Mouse (Mus musculus) kidney, embryonic 16.5 days (tissue): ENCODE results near the gene Olfr678. TPM values are rescaled to one million over a fixed set of nuclear protein-coding genes. Genes with fewer than 3 reads are reported as not detected.
"Not testable (repeated sequence)": the region's sequence is repeated elsewhere in the genome, so short reads cannot be mapped to it uniquely, and the experiment has no call there.

Source experiments
- ATAC-seq: fragments of 200-750 bp; cut with Nextera tagmentation; 2 replicates; pipeline ENCODE4 v1.8.0; 2017; ENCODE audit warnings: moderate TSS enrichment; ENCODE audit not compliant: low FRiP score, low TSS enrichment
- H3K27ac ChIP-seq: fragments of 300-500 bp; sonication (generic); 2 replicates; pipeline ENCODE4 v1.5.1; 2014; ENCODE audit warnings: low read length
- H3K27me3 ChIP-seq: fragments of 300-500 bp; sonication (generic); 2 replicates; pipeline ENCODE4 v1.6.1; 2014; ENCODE audit warnings: low read length, control low read depth, mixed read lengths; ENCODE audit not compliant: insufficient read depth
- H3K36me3 ChIP-seq: fragments of 300-500 bp; sonication (generic); 2 replicates; pipeline ENCODE4 v1.6.1; 2014; ENCODE audit warnings: low read length, control low read depth, mixed read lengths; ENCODE audit not compliant: insufficient read depth
- H3K4me1 ChIP-seq: fragments of 300-500 bp; sonication (generic); 2 replicates; pipeline ENCODE4 v1.6.1; 2014; ENCODE audit warnings: low read length, control low read depth, mixed read lengths; ENCODE audit not compliant: insufficient read depth
- H3K4me2 ChIP-seq: fragments of 300-500 bp; sonication (generic); replicated peaks from 2 replicates; pipeline ENCODE4 v1.6.1; 2014; ENCODE audit warnings: low read depth, low read length
- H3K4me3 ChIP-seq: fragments of 300-500 bp; sonication (generic); 2 replicates; pipeline ENCODE4 v1.5.1; 2014; ENCODE audit warnings: mild to moderate bottlenecking, low read length
- H3K9ac ChIP-seq: fragments of 300-500 bp; sonication (generic); replicated peaks from 2 replicates; pipeline ENCODE4 v1.6.1; 2014; ENCODE audit warnings: low read length
- H3K9me3 ChIP-seq: fragments of 300-500 bp; sonication (generic); 2 replicates; pipeline ENCODE4 v1.6.1; 2016; ENCODE audit warnings: low read length, control low read depth
- WGBS: fragments of 180-500 bp; shearing (Covaris S2); extraction: QIAGEN DNeasy Blood & Tissue Kit; methylation state at CpG from one replicate; pipeline ENCODE4 v1.1.7; 2014; 5-methylcytosine and 5-hydroxymethylcytosine counted together
- polyA plus RNA-seq: library from polyadenylated mRNA; unstranded; fragments of >200 nt; fragmentation: Nextera tagmentation; extraction: Ambion mirVana; gene quantifications from 2 replicates; pipeline ENCODE4 v1.2.1, GENCODE M21; 2015

The Olfr678 gene
- not detected in 2 replicates for polyA plus RNA-seq

DNA sequence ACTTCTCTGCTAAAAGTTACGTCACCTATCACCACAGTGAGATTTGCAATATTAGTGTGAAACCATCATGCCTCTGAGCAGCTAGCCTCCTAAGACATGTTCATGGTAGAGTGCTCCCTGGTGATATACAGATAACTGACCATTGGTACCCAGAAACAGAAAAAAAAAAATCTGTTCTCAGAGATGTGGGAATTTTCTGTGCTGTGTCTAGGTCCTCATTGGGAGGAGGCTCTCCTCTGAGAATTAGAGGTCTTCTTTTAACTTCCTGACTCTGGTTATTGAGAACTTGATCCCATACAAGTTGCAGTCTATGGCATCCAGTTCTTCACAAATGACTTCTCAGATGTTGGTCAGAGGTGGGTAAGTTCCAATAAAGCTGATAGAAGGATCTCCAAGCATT is at the start of gene Olfr678:
Olfr678 (plus strand) TSS at position 301 of the 400 bp plus-strand sequence.
- no peaks in the 10 kb centered on the region for H3K4me1 ChIP-seq
- no peaks in the 10 kb centered on the region for H3K36me3 ChIP-seq
- no peak within 1 kb of the TSS for H3K27ac ChIP-seq
- no peaks in the 10 kb centered on the region for H3K9me3 ChIP-seq
- no peak within 1 kb of the TSS for H3K4me3 ChIP-seq
- H3K9ac ChIP-seq, result no peak within 1 kb of the TSS
- no peaks in the 10 kb centered on the region for H3K27me3 ChIP-seq
- ATAC-seq, result no peak
- H3K4me2 ChIP-seq, result no peak within 1 kb of the TSS
- 82% methylated on average over 1 of the region's 1 CpGs for WGBS

DNA sequence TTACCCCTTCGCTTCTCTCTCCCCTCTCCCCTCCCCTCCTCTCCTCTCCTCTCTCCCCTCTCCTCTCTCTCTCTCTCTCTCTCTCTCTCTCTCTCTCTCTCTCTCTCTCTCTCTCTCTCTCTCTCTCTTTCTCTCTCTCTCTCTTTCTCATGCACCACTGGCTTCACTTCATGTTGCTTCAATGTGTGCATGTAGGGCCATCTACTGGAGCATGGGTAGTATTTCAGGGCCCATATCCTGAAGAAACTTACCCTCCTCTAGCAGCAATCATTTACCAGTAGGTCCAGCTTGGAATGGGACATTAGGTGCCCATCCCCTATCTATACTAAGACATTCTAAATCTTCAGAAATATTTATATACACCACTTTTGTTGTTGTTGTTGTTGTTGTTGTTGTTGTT is 41.7 kb upstream of the Olfr678 start:
- no peak overlapping the region for H3K9ac ChIP-seq
- no peak overlapping the region for H3K4me2 ChIP-seq
- no peak overlapping the region for H3K27ac ChIP-seq
- no peak for ATAC-seq
- no peaks in the 10 kb centered on the region for H3K27me3 ChIP-seq
- WGBS, result 86% methylated on average over 1 of the region's 1 CpGs
- no peak overlapping the region for H3K4me3 ChIP-seq
- no peaks in the 10 kb centered on the region for H3K4me1 ChIP-seq
- H3K9me3 ChIP-seq, result no peaks in the 10 kb centered on the region
- no peaks in the 10 kb centered on the region for H3K36me3 ChIP-seq

DNA sequence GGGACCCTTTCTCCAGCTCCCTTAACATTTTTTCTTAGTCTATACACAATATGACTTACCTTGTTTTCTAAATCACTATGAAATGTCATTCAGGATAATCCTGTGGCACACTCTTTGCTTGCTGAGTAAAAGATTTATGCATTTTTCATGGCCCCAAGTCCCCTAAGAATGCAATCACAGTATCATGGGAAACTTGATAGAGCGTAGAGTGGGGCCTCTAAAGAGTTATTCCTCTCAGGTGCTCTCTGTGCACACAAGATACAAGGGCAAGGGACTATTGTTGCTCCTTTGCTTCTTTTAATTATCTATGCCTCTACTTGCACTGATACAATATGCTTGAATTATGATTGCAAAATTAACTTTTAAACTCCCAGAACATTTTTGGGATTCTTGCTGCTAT is 35.9 kb upstream of the Olfr678 start, which contains the start of gene Olfr675:
Olfr675 (minus strand) TSS at position 101 of the 400 bp plus-strand sequence.
- H3K4me3 ChIP-seq, result no peak within 1 kb of the TSS
- H3K9ac ChIP-seq, result no peak within 1 kb of the TSS
- no peak within 1 kb of the TSS for H3K27ac ChIP-seq
- no peak for ATAC-seq
- no peaks in the 10 kb centered on the region for H3K9me3 ChIP-seq
- no peaks in the 10 kb centered on the region for H3K4me1 ChIP-seq
- no peaks in the 10 kb centered on the region for H3K36me3 ChIP-seq
- 71% methylated on average over 1 of the region's 1 CpGs for WGBS
- no peak within 1 kb of the TSS for H3K4me2 ChIP-seq
- no peaks in the 10 kb centered on the region for H3K27me3 ChIP-seq

DNA sequence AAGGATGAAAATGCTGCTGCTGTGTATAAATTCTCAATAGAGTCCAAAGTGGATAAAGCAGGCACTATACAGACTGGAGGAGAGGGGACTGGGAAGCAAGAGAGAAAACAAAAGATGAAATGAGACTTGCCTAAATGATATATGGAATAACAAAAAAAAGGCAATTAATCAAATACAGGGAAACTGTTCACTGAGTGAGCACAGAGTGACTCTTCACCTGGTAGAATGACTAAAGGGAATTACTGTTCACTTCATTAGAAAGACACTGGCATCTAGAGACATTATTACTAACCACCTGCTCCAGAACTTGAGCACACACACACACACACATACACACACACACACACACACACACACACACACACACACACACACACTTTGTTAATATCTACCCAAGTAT is 31.9 kb upstream of the Olfr678 start, which contains the start of gene Olfr676:
Olfr676 (plus strand) TSS at position 301 of the 400 bp plus-strand sequence.
- H3K4me3 ChIP-seq, result no peak within 1 kb of the TSS
- H3K9me3 ChIP-seq, result no peaks in the 10 kb centered on the region
- H3K27me3 ChIP-seq, result no peaks in the 10 kb centered on the region
- no peak for ATAC-seq
- no peaks in the 10 kb centered on the region for H3K36me3 ChIP-seq
- H3K9ac ChIP-seq, result no peak within 1 kb of the TSS
- H3K4me2 ChIP-seq, result no peak within 1 kb of the TSS
- no peak within 1 kb of the TSS for H3K27ac ChIP-seq
- H3K4me1 ChIP-seq, result no peaks in the 10 kb centered on the region

DNA sequence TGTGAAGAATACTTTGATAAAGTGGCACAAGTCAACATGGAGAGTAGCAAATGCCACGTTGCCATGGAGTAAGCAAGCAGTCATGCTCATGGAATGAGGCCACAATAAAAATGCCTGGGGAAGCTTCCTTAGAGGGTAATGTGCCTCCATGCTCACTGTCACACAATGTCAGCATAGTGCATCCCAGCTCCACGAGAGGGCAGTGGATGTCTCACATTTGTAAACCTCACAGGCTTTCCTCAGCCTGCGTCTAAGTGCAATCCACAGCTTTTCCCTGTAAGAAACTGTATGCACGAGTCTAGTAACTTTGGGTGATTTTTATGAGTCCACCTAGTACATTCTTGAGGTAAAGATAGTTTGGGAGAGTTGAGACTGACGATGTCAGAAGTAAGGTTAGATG is 30.4 kb upstream of the Olfr678 start:
- H3K27me3 ChIP-seq, ATAC-seq, H3K4me2 ChIP-seq, H3K36me3 ChIP-seq, H3K4me3 ChIP-seq, H3K27ac ChIP-seq, H3K4me1 ChIP-seq, H3K9ac ChIP-seq, H3K9me3 ChIP-seq: not testable (repeated sequence)
- WGBS, result 54% methylated on average over 5 of the region's 5 CpGs

DNA sequence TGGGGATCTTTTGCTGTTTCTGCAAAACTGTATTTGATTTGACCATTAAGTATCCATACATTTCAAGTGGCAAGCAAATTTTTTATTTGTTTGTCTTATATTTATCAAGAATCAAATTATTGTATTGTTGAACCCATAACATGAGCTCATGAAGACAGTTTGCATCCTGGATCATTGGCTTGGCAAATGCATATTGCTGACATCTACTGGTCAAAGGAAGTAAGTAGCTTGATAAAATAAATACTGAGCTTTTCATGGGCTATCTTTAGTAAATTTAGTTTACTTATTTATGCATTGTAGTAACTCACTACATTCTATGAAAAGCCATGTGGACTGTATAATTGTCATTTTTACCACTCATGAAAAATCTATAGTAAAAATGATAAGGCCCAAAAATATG is 5.3 kb upstream of the Olfr678 start:
- Histone ChIP-seq H3K27ac (no peak overlapping the region), H3K4me2 (no peak overlapping the region), H3K27me3 (no peaks in the 10 kb centered on the region), H3K36me3 (no peaks in the 10 kb centered on the region), H3K9ac (no peak overlapping the region), H3K4me3 (no peak overlapping the region), H3K4me1 (no peaks in the 10 kb centered on the region), H3K9me3 (no peaks in the 10 kb centered on the region)
- ATAC-seq, result no peak

DNA sequence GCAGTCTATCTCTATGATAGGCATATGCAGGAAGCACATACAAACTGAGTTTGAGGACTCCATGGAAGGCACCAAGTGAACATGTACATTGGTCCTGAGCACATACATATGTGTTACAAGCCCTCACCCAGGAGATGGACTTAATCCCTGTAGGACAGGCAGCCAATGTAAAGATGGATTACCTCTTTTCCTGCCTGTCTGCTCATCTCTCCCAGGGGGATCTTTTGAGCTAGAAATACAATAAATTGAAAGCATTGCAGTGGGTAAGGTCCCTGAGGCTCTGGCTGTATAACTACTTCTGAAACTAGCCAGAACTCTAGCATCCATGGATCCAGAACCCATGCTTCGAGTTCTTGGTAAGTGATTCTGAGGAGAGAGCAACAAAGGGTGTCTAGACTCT is 16.6 kb downstream of the Olfr678 start, which contains the start of gene Olfr679:
Olfr679 (plus strand) TSS at position 301 of the 400 bp plus-strand sequence.
- Histone ChIP-seq H3K4me3 (no peak within 1 kb of the TSS), H3K4me1 (no peaks in the 10 kb centered on the region), H3K9me3 (no peaks in the 10 kb centered on the region), H3K9ac (no peak within 1 kb of the TSS), H3K27me3 (no peaks in the 10 kb centered on the region), H3K4me2 (no peak within 1 kb of the TSS), H3K36me3 (no peaks in the 10 kb centered on the region), H3K27ac (no peak within 1 kb of the TSS)
- ATAC-seq, result no peak
- 47% methylated on average over 1 of the region's 1 CpGs for WGBS

DNA sequence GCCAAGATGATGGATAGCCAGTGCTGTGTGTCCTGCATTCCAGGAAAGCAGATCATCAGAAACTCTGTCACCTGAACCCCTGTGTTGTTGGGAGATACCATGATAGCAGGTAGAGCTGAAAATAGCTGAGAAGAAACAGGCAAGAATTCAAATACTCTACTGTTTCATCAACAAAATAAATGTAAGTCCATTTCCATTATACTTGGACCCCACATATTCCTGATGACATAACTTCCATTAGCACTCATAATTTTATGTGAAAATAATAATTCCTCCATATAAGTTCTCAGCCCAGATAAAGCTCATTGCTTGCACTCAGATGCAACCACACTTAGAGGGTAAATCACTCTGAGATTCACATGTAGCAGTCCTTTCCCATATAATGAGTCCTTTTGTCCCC is 28.4 kb downstream of the Olfr678 start, which contains the start of gene Olfr680-ps1:
Olfr680-ps1 (minus strand) TSS at position 101 of the 400 bp plus-strand sequence.
- not testable (repeated sequence) for H3K9me3 ChIP-seq, H3K36me3 ChIP-seq, H3K27ac ChIP-seq, H3K4me2 ChIP-seq, H3K4me1 ChIP-seq, H3K27me3 ChIP-seq, H3K4me3 ChIP-seq, H3K9ac ChIP-seq, ATAC-seq

DNA sequence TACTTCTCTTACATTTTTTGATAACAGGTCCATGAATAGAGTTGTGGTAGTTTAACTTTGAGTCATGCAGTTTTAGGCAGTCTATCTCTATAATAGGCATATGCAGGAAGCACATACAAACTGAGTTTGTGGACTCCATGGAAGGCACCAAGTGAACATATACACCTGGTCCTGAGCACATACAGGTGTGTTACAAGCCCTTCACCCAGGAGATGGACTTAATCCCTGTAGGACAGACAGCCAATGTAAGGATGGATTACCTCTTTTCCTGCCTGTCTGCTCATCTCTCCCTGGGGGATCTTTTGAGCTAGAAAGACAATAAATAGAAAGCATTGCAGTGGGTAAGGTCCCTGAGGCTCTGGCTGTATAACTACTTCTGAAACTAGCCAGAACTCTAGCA is 52.3 kb downstream of the Olfr678 start, which contains the start of gene Olfr681:
Olfr681 (plus strand) TSS at position 301 of the 400 bp plus-strand sequence.
- Histone ChIP-seq H3K27me3 (no peaks in the 10 kb centered on the region), H3K4me1 (no peaks in the 10 kb centered on the region), H3K9ac (no peak within 1 kb of the TSS), H3K36me3 (no peaks in the 10 kb centered on the region), H3K4me3 (no peak within 1 kb of the TSS), H3K4me2 (no peak within 1 kb of the TSS), H3K27ac (no peak within 1 kb of the TSS), H3K9me3 (no peaks in the 10 kb centered on the region)
- ATAC-seq, result no peak
